Mouse (Mus musculus): Measurements from ENCODE around the gene Abcb7.

Abcb7 gene

GRCm38 (mm10) chrX:104413183-104413983 is at the start of gene Abcb7:
Abcb7 (minus strand) TSS chrX:104413856.
- peak; percentile 85 to 92 for DNase-seq

GRCm38 (mm10) chrX:104461755-104462154 is 48.1 kb upstream of the Abcb7 start:
- DNase-seq, result no peak

GRCm38 (mm10) chrX:104452433-104452832 is 38.8 kb upstream of the Abcb7 start:
- DNase-seq, result no peak

GRCm38 (mm10) chrX:104433456-104433855 is 19.8 kb upstream of the Abcb7 start:
- no peak for DNase-seq

- no peak for DNase-seq
These were observed 14.5 kb upstream of the Abcb7 start for GRCm38 (mm10) chrX:104428108-104428507.

GRCm38 (mm10) chrX:104413995-104414394 is 339 bp upstream of the Abcb7 start:
- peak in 1 of 2 experiments; percentile 1 for DNase-seq

- DNase-seq, result no peak
These were observed 5.5 kb downstream of the Abcb7 start for GRCm38 (mm10) chrX:104408137-104408536.

GRCm38 (mm10) chrX:104402463-104402862 is 11.2 kb downstream of the Abcb7 start:
- DNase-seq, result peak in 1 of 2 experiments; percentile 6

GRCm38 (mm10) chrX:104401134-104401533 is 12.5 kb downstream of the Abcb7 start:
- no peak for DNase-seq

GRCm38 (mm10) chrX:104397526-104397925 is 16.1 kb downstream of the Abcb7 start:
- DNase-seq, result no peak

GRCm38 (mm10) chrX:104359686-104360085 is 54.0 kb downstream of the Abcb7 start:
- no peak for DNase-seq

GRCm38 (mm10) chrX:104355842-104356241 is 57.8 kb downstream of the Abcb7 start:
- no peak for DNase-seq

GRCm38 (mm10) chrX:104348146-104348545 is 65.5 kb downstream of the Abcb7 start:
- peak; percentile 29 to 37 for DNase-seq

GRCm38 (mm10) chrX:104291721-104292120 is 121.9 kb downstream of the Abcb7 start:
- DNase-seq, result no peak

GRCm38 (mm10) chrX:104279828-104280227 is 133.8 kb downstream of the Abcb7 start:
- no peak for DNase-seq

- DNase-seq, result no peak
These were observed 149.3 kb downstream of the Abcb7 start for GRCm38 (mm10) chrX:104264371-104264770.

GRCm38 (mm10) chrX:104262468-104262867 is 151.2 kb downstream of the Abcb7 start:
- DNase-seq, result no peak

- no peak for DNase-seq
These were observed 157.1 kb downstream of the Abcb7 start for GRCm38 (mm10) chrX:104256561-104256960.

All from cerebellum, postnatal 14 days (tissue).